Mouse (Mus musculus) heart, embryonic 11.5 days (tissue): ENCODE results near the gene Atp2a3. TPM values are rescaled to one million over a fixed set of nuclear protein-coding genes. Genes with fewer than 3 reads are reported as not detected.

Source experiments
- ATAC-seq: fragments of 200-750 bp; cut with Nextera tagmentation; replicated peaks from 2 replicates; pipeline ENCODE4 v1.8.0; 2017; ENCODE audit warnings: moderate library complexity; ENCODE audit not compliant: insufficient number of reproducible peaks, low FRiP score, low TSS enrichment
- H3K27ac ChIP-seq: fragments of 300-500 bp; sonication (generic); 2 replicates; pipeline ENCODE4 v1.5.1; 2014; ENCODE audit warnings: mild to moderate bottlenecking, low read depth, low read length
- H3K27me3 ChIP-seq: fragments of 300-500 bp; sonication (generic); 2 replicates; pipeline ENCODE4 v1.6.1; 2014; ENCODE audit warnings: mild to moderate bottlenecking, low read length, mixed read lengths; ENCODE audit not compliant: control insufficient read depth, insufficient read depth
- H3K36me3 ChIP-seq: fragments of 300-500 bp; sonication (generic); 2 replicates; pipeline ENCODE4 v1.6.1; 2014; ENCODE audit warnings: mild to moderate bottlenecking, low read length, moderate library complexity, mixed read lengths; ENCODE audit not compliant: control insufficient read depth, insufficient read depth
- H3K4me1 ChIP-seq: fragments of 300-500 bp; sonication (generic); 2 replicates; pipeline ENCODE4 v1.6.1; 2014; ENCODE audit warnings: low read length; ENCODE audit not compliant: control insufficient read depth, insufficient read depth
- H3K4me2 ChIP-seq: fragments of 300-500 bp; sonication (generic); 2 replicates; pipeline ENCODE4 v1.6.1; 2014; ENCODE audit warnings: mild to moderate bottlenecking, moderate library complexity
- H3K4me3 ChIP-seq: fragments of 300-500 bp; sonication (generic); 2 replicates; pipeline ENCODE4 v1.5.1; 2014; ENCODE audit warnings: low read depth, low read length
- H3K9ac ChIP-seq: fragments of 300-500 bp; sonication (generic); 2 replicates; pipeline ENCODE4 v1.6.1; 2014; ENCODE audit warnings: mild to moderate bottlenecking, low read depth, low read length, moderate library complexity
- H3K9me3 ChIP-seq: fragments of 300-500 bp; sonication (generic); replicated peaks from 2 replicates; pipeline ENCODE4 v1.6.1; 2016; ENCODE audit warnings: low read length; ENCODE audit not compliant: control insufficient read depth
- WGBS: fragments of 180-500 bp; shearing (Covaris S2); extraction: QIAGEN DNeasy Blood & Tissue Kit; methylation state at CpG from one replicate; pipeline ENCODE4 v1.1.7; 2014; ENCODE audit not compliant: insufficient replicate concordance; 5-methylcytosine and 5-hydroxymethylcytosine counted together
- polyA plus RNA-seq: library from polyadenylated mRNA; unstranded; fragments of >200 nt; fragmentation: Nextera tagmentation; extraction: Ambion mirVana; gene quantifications from 2 replicates; pipeline ENCODE4 v1.2.1, GENCODE M21; 2014

Atp2a3 gene
- polyA plus RNA-seq, 1 experiment from 2014 or later: 2.1 TPM

DNA sequence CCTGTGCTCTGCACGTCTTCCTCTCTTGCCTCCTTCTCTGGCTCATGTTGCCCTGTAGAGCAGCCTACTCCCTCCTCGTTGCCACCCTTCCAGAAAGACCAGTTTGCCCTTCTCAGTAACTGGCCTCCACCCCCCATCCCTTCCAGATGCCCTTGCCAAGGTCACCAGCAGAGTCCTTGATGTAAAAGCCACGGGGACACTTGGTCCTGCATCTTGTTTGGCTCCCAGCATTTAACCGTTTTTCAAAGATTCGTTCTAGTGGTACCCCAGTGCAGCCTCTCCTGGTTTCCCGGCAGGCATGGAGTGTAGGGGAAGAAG lies 55.1 kb downstream of the Atp2a3 start:
- no peak overlapping the region for H3K9ac ChIP-seq
- H3K27me3 ChIP-seq: peaks cover 32% of the 10 kb centered on the region
- H3K4me1 ChIP-seq: peaks cover 6% of the 10 kb centered on the region
- no peak overlapping the region for H3K27ac ChIP-seq
- ATAC-seq: no peak
- H3K4me2 ChIP-seq: no peak overlapping the region
- H3K36me3 ChIP-seq: no peaks in the 10 kb centered on the region
- H3K4me3 ChIP-seq: no peak overlapping the region
- 70% methylated on average over 6 of the region's 6 CpGs for WGBS
- H3K9me3 ChIP-seq: no peaks in the 10 kb centered on the region

GRCm38 (mm10) chr11:73018471-73019146 lies 57.6 kb downstream of the Atp2a3 start, which contains the start of gene Camkk1:
Gene Camkk1 (plus strand): TSS chr11:73019008.
- ATAC-seq: peak; percentile 92
- Histone ChIP-seq H3K4me3 (peak within 1 kb of the TSS; percentile 54), H3K27me3 (peaks cover 42% of the 10 kb centered on the region), H3K9me3 (no peaks in the 10 kb centered on the region), H3K36me3 (no peaks in the 10 kb centered on the region), H3K9ac (peak within 1 kb of the TSS; percentile 70), H3K4me2 (peak within 1 kb of the TSS; percentile 98), H3K27ac (no peak within 1 kb of the TSS), H3K4me1 (peaks cover 6% of the 10 kb centered on the region)
- under 1% methylated on average over 57 of the region's 57 CpGs for WGBS

DNA sequence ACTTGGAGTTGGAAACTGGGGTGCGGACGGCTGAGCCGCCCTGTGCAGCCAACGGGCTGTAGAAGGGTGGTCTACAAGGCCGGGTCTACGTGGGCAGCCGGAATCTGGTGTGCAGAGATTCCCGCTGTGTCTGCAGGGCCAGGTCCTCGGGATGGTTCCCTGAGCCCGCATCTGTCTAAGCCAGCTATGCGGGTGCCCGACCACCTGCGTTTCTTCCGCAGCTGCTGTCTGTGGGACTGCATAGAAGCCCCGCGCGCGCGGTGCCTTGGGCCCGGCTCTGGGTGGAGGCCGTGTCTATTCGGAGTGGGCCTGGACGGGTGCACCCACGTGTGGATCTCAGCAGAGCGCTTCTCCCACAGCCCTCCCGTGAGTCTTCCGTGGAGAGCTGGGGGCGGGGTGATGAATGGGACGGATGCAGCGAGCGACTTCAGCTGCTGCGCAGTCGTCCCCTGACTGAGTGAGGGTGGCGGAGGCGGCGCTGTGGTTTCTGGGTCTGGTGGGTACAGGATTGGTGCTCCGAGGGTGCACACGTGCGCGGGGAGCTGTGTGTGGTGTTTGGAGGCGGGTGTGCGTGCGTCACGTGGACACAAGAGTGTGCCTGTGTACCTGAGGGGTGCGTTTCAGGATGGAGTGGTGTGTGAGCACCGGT lies 58.3 kb downstream of the Atp2a3 start:
- Histone ChIP-seq H3K36me3 (no peaks in the 10 kb centered on the region), H3K27ac (no peak overlapping the region), H3K9me3 (no peaks in the 10 kb centered on the region), H3K4me3 (peak overlapping the region; percentile 54), H3K27me3 (peaks cover 42% of the 10 kb centered on the region), H3K4me1 (peaks cover 11% of the 10 kb centered on the region), H3K4me2 (peak overlapping the region; percentile 98), H3K9ac (peak overlapping the region; percentile 70)
- ATAC-seq: peak; percentile 31
- WGBS: 2% methylated on average over 46 of the region's 46 CpGs

DNA sequence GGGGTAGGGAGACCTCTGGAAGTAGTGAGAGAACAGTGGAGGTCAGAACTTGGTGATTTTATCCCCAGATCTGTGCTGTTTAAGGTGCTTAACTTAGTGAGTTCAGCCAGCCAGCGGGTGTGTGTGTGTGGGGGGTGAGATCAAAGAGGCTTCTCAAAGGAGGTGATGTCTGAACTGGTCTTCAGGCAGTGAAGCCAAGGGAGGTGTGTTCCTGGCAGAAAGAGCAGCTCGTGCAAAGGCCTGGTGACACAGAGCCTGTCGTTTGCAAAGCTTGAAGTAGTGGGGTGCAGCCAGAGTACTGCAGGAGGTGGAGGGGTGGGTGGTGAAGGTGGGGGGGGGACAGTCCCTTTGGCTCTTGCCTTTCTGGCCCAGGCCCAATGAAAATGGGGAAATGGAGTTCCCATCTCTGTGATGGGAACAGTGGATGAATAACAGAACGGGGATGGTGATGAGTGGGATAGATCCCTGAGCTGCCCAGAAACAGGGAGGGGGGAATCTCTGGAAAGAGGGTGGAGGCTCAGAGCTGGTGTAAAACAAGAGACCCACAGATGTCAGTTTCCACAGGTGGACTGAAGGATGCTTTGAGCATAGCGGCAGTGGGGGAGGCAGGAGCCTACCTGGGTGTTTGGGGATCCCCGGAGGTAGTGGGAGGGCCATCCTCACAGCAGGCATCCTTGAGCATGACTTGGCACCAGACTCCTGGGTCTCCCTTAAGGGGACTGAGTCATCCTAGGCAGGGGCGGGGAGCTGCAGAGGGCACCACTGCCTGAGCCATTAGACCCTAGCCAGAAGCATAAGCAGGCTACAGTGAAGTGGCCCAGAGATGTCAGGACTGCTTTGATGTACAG lies 60.2 kb downstream of the Atp2a3 start:
- H3K9ac ChIP-seq: no peak overlapping the region
- no peak overlapping the region for H3K4me3 ChIP-seq
- H3K4me1 ChIP-seq: peaks cover 22% of the 10 kb centered on the region
- 54% methylated on average over 7 of the region's 7 CpGs for WGBS
- no peak for ATAC-seq
- H3K27me3 ChIP-seq: peaks cover 42% of the 10 kb centered on the region
- H3K4me2 ChIP-seq: no peak overlapping the region
- H3K9me3 ChIP-seq: no peaks in the 10 kb centered on the region
- no peak overlapping the region for H3K27ac ChIP-seq
- no peaks in the 10 kb centered on the region for H3K36me3 ChIP-seq

GRCm38 (mm10) chr11:73023099-73023498 lies 62.1 kb downstream of the Atp2a3 start:
- Histone ChIP-seq H3K27ac (no peak overlapping the region), H3K4me2 (no peak overlapping the region), H3K4me1 (peaks cover 31% of the 10 kb centered on the region), H3K27me3 (peaks cover 35% of the 10 kb centered on the region), H3K36me3 (no peaks in the 10 kb centered on the region), H3K4me3 (no peak overlapping the region), H3K9ac (no peak overlapping the region), H3K9me3 (no peaks in the 10 kb centered on the region)
- 54% methylated on average over 9 of the region's 9 CpGs for WGBS
- no peak for ATAC-seq

DNA sequence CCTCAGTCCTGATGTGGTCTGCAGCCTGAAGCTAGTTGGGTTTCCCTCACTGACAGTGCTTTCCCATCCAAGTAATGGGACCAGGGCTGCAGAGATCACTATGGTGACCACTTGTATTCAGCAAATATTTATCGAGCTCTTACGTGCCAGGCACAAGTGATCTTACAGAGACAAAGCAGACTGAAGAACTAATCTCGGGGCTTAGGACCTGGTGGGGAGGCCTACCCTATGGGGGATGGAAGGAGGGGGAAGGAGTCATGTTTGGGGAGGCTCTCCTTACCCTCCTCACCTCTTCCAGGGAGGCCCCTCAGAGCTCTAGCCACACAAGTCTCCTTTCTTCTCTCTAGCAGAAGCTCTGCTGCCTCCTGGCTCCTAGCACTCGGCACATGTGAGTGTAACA lies 62.9 kb downstream of the Atp2a3 start:
- no peak overlapping the region for H3K27ac ChIP-seq
- ATAC-seq: no peak
- WGBS: 59% methylated on average over 4 of the region's 4 CpGs

DNA sequence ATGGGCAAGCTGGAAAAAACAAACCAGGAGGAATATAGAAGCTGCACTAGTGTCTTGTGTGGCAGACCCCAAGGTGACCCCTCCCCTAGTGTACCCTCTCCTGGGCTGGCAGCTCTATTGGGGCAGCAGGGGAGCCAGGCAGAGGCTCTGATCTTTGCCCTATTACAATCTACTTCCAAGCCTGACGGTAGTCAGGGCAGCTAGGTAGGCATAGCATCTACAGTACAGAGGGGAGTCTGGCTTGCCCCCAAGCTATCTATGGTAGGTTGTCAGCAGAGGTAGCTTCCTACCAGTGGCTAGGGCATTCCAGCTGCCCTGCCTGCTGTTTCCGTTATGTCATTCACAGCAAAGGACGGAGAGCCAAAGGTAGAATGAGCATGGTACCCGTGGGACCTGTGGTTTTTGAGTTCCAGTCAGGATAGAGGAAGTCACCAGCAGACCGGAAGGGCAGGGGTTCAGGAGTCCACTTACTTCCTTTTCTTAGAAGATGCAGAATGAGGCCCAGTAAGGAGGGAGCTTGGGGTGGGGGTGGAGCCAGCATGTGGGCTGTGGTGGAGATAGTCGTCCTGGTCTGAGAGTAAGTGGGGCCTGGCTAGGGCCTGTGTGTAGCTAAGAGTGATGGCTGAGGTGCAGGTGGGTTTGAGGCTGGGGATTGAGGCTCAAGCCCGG lies 63.4 kb downstream of the Atp2a3 start:
- Histone ChIP-seq H3K27me3 (peaks cover 27% of the 10 kb centered on the region), H3K4me1 (peaks cover 28% of the 10 kb centered on the region), H3K36me3 (no peaks in the 10 kb centered on the region), H3K4me3 (no peak overlapping the region), H3K4me2 (peak overlapping the region; percentile 6; the same call in 1 of the 2 replicates), H3K27ac (no peak overlapping the region), H3K9me3 (no peaks in the 10 kb centered on the region), H3K9ac (no peak overlapping the region)
- 55% methylated on average over 7 of the region's 7 CpGs for WGBS
- ATAC-seq: 0 out of 2 replicates have a peak, but pooled peaks have one; percentile 25

More for the DNA sequence above, 62.9 kb downstream of the Atp2a3 start:
- Histone ChIP-seq H3K4me2 (no peak overlapping the region), H3K36me3 (no peaks in the 10 kb centered on the region), H3K27me3 (peaks cover 31% of the 10 kb centered on the region), H3K4me3 (no peak overlapping the region), H3K4me1 (peaks cover 28% of the 10 kb centered on the region), H3K9ac (no peak overlapping the region), H3K9me3 (no peaks in the 10 kb centered on the region)

GRCm38 (mm10) chr11:73026961-73027360 lies 66.0 kb downstream of the Atp2a3 start:
- H3K9ac ChIP-seq: no peak overlapping the region

More at GRCm38 (mm10) chr11:73026961-73027360, 66.0 kb downstream of the Atp2a3 start:
- H3K4me1 ChIP-seq: peaks cover 25% of the 10 kb centered on the region
- no peak for ATAC-seq
- H3K4me2 ChIP-seq: no peak overlapping the region
- no peaks in the 10 kb centered on the region for H3K36me3 ChIP-seq
- no peaks in the 10 kb centered on the region for H3K9me3 ChIP-seq
- H3K27me3 ChIP-seq: peaks cover 3% of the 10 kb centered on the region; the same call in 1 of the 2 replicates
- no peak overlapping the region for H3K4me3 ChIP-seq
- H3K27ac ChIP-seq: no peak overlapping the region
- 36% methylated on average over 8 of the region's 8 CpGs for WGBS
